Mouse (Mus musculus) bone marrow, adult 2 months (tissue): ENCODE measurements around the gene Smoc2.

Experiments
- CTCF ChIP-seq: fragments of 200-500 bp; IDR thresholded peaks from 2 replicates; pipeline ENCODE4 v1.5.1; 2011; ENCODE audit warnings: low read length, control low read depth; ENCODE audit not compliant: control insufficient read depth, insufficient read depth
- POLR2A ChIP-seq: fragments of 200-500 bp; IDR thresholded peaks from 2 replicates; pipeline ENCODE4 v1.6.1; 2011; ENCODE audit warnings: low read depth, mild to moderate bottlenecking, control low read depth, low read length, borderline replicate concordance; ENCODE audit not compliant: control insufficient read depth

GRCm38 (mm10) chr17:14345556-14345955 is 66.2 kb downstream of the Smoc2 start:
- TF ChIP-seq POLR2A, result no peak
- no peak for TF ChIP-seq CTCF
